Mouse (Mus musculus): ENCODE results near the gene Shroom3.

Gene Shroom3

DNA sequence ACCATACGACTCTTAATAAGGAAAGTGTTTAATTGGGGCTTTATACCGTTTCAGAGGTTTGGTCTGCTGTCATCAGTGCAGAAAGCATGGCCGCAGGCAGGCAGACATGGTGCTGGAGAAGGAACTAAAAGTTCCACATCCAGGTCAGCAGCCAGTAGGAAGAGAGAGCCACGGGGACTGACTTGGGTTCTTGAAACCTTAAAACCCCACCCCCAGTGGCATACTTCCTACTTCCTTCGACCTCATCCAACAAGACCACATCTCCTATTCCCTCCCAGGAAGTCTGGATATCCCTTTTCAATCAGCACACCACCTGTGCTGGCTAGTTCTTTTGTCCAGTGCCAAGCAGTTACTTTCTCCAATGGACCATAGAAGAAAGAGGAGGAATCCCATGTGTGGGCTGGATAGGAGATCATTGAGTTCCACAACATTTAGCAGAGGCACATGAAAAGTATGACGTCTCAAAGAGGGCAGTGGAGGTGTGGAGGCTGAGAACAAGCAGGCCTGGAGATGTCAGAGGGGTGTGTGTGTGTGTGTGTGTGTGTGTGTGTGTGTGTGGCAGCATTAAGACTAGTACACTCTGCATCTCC is 76.0 kb downstream of the Shroom3 start:
- DNase-seq = no peak

DNA sequence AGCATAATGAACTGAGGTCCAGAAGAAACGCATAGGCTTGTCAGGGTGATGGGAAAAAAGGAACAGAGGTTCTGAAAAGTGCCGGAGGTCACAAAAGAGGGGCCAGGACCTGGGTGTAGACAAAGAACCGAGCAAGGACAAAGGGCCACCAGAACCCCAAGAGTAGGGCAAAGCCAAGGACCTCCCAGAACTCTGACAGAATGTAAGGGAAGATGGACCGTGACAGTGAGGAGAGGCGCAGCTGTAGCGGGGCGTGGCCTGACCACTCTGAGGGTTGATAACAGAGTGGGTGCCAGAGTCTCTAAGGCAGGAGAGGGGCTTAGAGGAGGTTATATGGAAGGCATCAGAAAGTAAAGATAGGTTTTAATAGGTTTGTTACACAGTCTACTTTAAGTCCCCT is 77.3 kb downstream of the Shroom3 start:
- DNase-seq = no peak

DNA sequence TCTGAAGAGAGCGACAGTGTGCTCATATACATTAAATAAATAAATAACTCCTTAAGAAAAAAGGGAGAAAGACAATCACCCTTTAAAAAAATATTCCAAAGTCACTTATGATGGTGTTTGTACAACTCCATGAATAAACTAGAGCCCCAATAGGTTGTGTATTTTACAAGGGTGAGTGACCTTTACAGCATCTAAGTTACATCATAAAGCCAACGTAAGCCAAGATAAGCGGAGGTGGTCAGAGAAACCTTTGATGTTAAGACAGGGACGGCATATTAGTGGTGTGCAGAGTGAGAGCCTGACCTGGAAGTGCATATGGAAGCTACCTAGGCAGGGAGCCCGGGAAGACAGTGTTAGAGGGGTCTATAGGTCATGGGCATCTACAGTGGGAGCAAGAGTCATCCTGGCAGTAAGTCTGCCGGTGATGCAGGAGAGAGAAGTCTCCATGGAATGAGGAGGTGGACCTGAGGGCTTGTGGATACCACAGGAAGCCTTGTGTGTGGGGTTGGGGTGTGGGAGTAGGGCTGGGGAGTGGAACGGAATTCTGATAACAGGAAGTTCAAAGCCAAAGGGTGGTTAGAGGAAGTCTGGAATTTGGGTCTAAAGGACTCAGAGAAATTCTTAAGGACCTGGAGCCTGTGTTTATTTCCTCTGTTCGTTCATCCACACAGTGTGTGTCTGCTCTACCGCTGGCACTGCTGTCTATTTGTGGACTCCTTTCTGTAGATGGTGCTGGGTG is 78.5 kb downstream of the Shroom3 start:
- no peak for DNase-seq

DNA sequence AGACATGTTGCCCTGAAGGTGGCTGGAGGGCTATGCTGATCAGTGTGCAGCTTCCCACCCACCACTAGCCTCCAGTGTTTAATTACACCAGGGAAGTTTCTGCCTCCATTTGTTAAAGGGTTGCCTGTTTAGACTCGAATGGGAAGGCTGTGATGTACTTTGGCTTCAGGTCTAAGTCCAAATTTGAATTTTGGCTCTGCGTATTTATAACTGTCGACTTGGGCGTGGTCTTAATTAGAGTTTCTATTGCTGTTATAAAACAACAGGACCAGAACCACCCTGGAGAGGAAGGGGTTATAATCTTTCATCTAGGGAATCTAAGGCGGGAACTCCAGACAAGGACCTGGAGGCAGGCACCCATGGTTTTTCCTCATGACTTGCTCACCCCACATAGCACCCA is 79.2 kb downstream of the Shroom3 start:
- DNase-seq = no peak

DNA sequence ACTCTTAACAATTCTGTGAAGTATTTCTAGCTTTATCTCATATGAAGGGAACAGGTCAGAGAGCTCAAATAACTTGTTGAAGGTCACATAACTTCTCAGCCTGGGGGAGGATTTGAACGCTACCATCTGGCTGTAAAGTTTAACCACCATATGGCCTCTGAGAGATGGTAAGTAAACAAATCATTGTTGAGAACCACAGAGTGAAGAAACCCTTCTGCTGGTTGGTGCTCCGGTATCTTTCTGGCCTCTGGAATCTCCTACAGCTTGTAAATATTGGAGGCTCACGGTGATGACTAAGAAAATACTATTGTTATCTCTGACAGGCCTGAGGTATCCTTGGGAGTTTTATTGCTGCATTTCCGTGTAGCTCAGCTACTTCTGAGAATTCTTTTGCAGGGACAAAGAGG is 80.3 kb downstream of the Shroom3 start:
- DNase-seq = no peak

DNA sequence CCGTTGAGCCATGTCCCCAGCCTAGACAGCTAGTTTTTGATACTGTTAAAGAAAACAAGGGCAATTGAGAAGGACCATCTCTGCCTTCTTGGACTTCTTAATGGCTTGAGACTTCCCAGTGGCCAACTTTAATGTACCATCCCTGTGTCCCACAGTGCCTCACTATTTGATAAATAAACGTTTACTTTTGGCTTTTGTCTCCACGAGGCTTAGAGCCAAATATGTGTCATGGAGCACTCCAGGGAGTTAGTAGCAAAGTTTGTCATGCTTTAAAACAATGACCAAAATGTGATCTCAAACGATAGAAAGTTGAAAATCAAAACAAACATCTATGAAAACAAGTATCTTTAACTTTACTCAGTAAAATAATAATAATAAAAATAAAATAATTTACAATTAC is 83.1 kb downstream of the Shroom3 start:
- no peak for DNase-seq

DNA sequence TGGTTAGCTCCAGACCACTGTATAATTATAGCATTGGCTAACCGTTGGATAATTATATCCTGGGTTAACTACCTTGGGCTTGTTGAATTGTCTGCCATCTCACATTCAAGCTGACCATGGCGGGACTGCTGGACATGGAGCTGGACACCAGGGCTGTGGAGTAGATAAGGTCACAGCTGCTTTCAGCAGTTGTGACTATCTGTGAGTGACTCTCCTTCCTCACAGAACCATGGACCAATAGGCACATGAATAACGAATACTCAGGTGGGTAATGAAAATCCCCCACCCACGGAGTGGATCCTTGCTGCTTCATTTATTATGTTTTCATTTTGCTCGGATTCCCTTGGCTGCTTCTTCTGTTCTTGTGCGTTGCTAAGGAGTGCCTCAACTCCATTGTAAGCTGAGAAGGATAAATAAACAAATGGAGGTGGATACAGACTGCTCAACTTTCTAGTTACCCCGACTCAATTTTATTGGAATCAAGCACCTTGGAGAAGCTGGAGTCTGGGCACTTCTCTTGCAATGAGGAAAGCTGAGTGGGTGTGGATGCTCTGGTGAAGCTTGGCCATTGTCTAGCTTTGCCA is 84.1 kb downstream of the Shroom3 start:
- DNase-seq = no peak

DNA sequence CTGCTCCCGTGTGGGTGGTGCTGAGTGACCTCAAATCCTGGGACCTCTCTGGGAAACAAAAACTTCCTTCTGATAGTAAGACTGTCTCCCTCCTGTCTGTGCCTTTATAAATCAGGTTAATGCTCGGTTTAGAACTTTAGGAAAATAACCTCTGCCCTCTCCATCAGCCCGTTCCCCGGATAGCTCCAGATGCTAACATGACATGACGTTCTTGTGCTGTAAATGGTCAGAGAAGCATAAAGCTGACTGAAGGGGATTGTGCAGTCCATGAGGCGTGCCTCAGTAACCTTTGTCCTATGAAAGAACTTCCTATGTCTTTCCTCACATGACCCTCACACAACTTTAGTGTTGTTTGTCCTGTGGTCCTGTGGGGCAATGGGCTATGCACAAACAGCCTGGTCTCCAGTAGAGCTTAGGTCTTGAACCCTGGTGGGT is 84.6 kb downstream of the Shroom3 start:
- DNase-seq = no peak

DNA sequence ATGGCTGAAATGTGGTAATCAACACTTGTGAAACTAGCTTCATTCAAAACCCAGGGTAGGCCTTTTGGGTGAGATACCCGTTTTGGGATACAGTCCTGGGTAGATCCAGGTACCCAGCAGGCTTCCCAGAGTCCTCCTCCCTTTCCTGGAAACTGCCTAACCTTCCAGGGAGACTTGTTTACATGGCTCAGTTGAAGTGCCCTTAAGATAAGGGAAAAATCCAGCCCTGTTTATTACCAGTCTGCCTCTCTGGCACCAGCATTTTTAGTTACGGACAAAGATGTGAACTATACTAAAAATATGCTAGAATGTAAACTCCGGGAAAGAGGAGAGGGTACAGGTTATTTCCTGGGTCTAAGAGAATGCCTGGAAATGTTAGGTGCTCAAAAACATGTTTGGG is 90.6 kb downstream of the Shroom3 start:
- no peak for DNase-seq

DNA sequence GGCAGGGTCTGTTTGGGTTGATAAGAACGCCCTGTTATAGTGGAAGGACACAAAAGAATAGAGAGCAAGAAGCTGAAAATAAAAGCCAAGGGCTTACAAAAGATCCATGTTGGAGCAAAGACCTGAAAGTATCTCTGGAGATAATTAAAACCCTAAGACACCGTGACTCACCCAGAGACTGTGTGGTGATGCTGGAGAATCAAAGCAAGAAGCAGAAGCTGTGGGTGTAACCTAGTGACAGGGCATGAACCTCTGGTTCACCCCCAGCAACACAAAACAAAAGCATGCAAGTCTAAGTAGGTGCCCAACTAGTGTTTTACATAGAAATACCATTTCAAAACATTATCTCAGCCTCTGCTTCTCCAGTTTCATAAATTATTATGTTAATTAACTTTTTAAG is 91.2 kb downstream of the Shroom3 start:
- DNase-seq = no peak

DNA sequence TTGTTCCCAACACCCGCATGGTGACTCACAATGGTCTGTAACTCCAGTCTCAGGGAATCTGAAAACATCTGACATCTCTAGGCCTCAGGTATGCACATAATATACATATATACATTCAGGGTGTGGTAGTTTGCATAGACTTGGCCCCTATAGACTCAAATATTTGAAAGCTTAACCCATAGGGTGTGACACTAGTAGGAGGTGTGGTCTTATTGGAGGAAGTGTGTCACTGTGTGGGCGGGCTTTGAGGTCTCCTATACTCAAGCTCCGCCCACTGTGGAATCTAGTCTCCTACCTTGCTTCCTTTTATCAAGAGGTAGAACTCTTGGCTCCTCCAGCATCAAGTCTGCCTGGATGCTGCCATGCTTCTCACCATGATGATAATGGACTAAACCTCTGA is 91.7 kb downstream of the Shroom3 start:
- no peak for DNase-seq

DNA sequence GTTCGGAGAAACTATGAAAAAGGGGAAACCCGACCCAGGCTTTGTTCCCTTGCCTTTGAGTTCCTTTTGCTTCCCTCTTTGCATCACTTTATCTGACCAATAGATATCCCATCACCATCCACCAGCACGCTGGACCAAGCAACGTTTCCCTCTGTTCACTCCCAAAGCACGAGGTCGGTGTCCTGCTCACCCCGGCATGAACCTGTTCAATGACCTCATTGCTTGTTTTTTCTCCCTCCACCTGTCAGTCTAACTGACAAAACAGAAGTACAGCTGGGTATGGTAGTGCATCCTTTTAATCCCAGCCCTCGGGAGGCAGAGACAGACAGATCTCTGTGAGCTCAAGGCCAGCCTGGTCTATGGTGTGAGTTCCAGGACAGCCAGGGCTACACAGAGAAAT is 95.2 kb downstream of the Shroom3 start:
- no peak for DNase-seq

DNA sequence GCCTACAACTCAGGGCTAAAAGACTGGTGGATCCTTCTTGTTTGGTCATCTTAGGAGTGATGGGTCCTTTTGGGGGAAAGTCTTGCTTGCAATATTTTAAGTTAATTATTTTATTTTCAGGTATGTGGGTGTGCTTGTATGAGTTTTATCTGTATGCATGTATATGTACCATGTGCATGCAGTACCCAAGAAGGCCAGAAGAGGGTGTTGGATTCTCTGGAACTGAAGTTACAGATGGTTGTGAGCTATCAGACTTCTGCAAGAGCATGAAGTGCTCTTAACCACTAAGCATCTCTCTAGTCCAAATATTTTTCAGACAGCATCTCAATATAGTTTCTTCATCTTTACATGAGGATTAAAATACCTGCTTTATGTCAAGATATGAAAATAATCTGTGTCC is 97.8 kb downstream of the Shroom3 start:
- DNase-seq = no peak

DNA sequence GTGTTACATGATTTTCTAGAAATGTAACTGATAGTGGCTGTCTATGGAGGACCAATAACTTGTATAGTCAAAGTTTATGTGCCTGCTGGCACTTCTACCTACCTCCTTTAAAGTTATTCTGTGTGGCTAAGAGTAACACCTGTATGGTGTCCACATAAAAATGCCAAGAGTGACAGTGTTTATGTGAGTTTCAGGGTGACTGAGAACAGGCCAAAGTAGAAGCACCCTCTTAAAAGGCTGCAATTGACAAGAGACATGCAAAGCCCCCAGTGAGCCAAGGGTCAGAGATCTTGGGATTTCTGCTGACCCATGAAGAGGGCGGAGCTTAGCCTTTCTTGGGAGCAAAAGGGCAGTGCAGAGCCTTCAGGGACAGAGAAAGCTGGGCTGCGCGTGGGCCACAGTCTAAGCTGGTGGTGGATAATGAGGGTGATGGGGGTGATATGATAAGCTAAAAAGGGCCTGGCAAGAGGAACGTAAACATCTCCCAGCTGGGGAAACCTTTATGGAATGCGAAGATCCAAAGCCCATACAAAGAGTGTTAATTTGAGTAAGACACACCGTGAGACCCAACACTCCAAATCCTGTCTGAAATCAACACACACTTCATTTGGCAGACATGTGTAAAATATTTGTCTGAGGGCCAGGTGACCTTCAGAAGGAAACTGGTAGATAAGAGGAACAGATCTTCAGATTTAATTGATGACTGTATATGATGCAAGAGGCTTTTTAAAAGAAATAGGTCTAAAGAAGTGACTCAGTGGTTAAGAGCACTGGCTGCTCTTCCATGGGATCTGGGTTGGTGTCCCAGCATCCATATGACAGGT is 101.0 kb downstream of the Shroom3 start:
- DNase-seq = no peak

DNA sequence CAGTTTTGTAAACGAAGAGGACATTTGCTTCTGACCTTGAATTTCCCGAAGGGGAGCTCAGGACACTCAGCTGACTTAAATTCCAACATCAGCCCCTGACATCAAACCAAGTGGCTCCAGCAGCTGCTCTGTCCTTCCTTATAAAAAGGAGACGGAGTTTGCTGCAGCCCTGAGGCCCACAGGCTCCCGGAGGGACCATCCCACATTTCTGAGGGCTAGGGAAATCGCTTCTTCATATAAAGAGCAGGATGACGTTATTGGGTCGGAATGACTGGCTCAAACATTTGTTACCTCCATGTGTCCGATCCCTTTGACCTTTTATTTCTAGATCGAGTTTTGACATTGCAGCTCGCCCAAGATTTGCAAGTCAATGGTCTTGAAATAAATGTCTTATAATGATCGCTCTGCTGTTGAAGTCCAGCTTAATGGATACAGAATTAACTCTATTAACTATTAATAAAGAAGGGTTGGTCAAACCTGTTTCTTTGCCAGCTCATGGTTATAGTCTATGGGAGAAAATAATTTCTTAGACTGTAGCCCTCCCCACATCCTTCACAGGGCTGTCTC is 102.7 kb downstream of the Shroom3 start:
- no peak for DNase-seq

DNA sequence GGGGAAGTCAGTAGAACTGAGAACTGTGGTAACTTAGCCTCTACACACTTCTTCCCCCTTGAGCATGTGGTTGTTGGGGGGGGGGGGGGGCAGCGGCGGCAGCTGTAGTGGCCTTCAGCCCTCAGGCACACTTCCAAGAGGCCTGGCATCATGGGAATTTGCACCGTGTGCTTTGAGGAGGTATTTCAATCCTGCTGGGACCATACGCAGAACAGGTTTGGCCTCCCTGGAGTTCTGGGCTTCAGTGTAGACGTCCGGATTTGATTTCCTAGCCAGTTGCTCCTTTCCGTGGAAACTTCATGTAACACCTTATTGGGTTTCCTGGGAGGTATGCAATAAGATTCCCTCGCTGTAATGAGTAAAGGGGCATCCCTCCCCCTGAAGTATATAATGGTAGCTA is 105.8 kb downstream of the Shroom3 start:
- DNase-seq = no peak

DNA sequence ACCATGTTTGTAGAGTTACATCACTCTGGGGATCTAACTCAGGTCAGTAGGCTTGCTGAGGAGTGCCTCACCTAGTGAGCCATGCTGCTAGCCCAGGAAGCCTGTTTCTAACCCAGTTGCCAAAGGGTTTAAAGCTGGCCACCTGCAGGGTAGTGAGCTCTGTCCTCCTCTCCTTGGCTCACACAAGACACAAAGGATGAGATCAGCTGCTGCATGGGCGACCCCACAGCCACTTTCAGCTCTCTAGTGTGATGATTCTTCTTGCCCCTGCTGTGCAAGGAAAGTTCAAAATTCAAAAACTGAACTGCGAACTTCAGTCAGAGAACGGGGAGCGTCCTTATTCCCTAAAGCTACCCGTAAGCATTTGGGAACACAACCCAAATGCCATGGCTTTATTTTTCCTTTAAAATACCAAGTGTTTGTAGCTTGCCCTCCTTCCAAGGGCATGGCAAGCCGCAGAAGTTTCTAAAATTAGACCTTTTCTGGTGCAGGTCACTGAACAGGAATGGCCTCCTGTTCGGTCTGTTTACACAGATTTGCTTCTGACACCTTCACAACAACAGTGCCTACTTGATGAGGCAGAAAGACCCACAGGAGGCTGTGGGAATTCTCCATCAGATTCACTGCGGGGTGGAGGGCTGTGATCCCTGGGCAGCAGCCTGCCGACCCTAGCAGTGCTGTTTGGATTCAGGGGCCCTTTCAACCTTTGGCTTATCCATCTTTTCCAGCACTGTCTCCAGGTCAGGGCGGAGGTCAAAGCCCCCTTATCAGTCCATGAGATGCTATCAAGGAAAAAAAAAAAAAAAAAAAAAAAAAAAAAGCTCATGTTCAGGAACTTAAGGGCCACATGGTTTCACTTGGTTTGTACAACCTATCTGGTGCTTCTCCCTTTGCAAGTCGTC is 113.1 kb downstream of the Shroom3 start:
- DNase-seq = no peak

DNA sequence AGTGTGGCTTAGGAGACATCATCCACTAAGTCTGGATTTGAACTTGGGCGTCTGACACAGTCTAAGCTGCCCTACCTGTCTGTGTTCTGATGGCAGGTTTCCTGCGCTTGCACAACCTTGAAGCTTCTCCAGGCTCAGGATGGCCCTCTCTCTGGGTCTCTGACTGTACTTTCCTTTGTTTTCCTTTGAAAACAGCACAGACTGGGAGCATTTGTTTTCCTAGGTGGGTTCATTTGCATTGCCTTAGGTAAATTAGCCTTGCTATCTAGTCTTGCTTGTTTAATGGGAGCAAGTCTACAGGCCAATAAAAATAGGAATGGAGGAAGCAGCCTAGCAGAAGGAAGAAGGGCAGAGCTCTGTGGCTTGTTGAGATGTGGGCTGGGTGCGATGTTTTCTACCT is 114.7 kb downstream of the Shroom3 start:
- no peak for DNase-seq

DNA sequence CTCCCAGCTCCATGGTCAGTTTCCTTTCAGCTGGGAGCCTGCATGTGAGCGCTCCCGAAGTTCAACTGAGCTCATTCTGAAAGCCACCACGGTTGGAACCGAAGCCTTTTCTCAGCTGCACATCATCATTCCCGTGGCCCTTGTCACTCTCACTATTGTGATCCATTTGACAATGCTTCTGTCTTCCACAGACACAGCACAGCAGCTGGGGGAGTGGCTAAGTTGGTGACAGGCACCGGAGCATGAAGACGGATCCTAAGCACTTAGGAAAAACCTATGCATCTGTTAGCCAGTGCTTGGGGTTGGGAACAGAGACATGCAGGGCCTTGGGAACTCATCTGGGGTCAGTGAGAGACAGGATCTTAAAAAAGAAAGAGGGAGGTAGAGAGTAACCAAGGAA is 121.1 kb downstream of the Shroom3 start:
- peak; percentile 12 for DNase-seq

DNA sequence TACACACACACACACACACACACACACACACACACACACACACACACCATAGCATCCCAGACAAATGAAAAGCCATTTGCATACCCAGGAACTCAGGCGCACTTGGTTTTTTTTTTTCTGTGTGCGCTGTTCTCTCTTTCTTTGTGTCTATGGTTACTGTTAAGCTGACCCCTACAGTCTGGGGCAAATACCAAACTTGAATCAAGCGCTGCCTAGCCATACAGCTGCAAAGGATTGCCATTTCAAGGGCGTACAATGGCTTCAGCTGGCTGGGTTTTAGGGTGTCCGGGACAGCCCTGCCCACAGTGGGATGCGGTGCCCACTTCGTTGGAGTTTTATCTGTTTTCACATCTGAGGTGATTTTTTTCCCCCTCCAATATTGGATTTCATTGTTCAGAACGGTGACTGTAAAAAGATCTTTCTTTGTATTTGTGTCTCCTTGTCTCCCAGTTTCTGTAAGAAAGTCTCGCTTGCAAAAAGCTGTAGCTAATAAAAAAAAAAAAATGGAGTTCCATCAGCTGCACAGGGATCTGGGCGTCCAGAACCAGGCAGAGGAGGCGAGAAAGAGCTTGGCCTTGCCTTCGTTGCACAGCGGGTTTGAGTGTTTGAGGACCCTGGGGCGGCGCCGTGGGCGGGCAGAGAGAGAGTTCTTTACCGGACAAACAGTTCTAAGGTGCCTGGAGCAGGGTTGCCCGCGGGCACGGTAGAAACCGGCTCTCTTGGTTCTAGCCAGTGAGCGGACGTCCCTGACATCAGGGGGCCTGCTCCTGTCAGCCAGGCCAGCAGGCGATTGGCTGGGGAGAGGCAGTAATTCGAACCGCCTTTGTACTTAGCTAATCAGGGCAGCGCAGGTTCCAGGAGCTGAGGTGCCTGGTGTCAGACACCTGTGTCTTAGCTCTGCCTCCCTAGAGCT is 125.5 kb downstream of the Shroom3 start:
- peak; percentile 51 for DNase-seq

DNA sequence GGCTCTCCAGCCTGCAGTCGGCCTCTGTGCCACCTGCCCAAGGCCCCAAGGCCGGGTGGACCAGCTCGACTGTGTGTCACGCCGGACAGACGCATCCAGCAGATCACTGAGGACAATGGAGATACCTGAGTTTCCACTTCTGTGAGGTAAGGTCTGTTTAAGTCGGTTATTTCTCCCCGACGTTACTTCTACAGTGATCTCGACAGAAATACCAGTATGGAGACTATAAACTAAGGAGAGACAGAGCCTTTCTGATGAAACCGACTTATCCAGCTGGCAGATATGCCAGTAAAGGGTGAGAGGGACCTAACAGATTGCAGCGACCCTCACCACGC is 126.1 kb downstream of the Shroom3 start:
- no peak for DNase-seq

Measured in cerebellum, adult 9-11 months (tissue).